In genomic region chr3:149705322-149705721, GRCm38 (mm10) we compare ENCODE assay signal across 11 mouse cellular contexts.
DNase-seq lines count a peak whose midpoint lies in the region; ATAC-seq and TF ChIP-seq lines count a peak whose summit lies in the region.
"Had no signal": no experiment of that assay in that cellular context is flagged by ENCODE, and none has a peak within 500 bp of the region (broad histone marks: within the 10 kb centered on the region; RNA-seq: fewer than 3 reads in every experiment).

No protein-coding gene starts in this region.

- no peak for TF ChIP-seq POLR2A in testis, adult 2 months (IDR thresholded peaks at IDR 0.05; ENCODE audit: control insufficient read depth, low read depth, low read length)

- no peak for DNase-seq in hindbrain, embryonic 11.5 days (ENCODE audit: low spot score)
- DNase-seq in left cerebral cortex, postnatal 36 days (ENCODE audit: low spot score in 2 of 2), result peak; percentile 13 to 17
- DNase-seq in left cerebral cortex, adult 11 months (ENCODE audit: low spot score), result no peak
- DNase-seq in testis, postnatal 14 days (ENCODE audit: low spot score), result no peak
- DNase-seq: lung, postnatal 36 days had no signal

- H3K27me3 ChIP-seq in hindbrain, embryonic 13.5 days, result no peaks in the 10 kb centered on the region
- H3K27me3 ChIP-seq in hindbrain, embryonic 11.5 days (ENCODE audit: control insufficient read depth, insufficient read depth, low read length), result no peaks in the 10 kb centered on the region
- H3K27me3 ChIP-seq in testis, adult 2 months (ENCODE audit: control insufficient read depth, insufficient read depth, low read length), result no peaks in the 10 kb centered on the region
- no peaks in the 10 kb centered on the region for H3K27me3 ChIP-seq in neural tube, embryonic 15.5 days (replicated peaks)
- H3K27me3 ChIP-seq: heart, embryonic 12.5 days; liver, embryonic 12.5 days had no signal

- 81% methylated on average over 12 of the region's 12 CpGs for WGBS in hindbrain, embryonic 13.5 days
- WGBS in hindbrain, embryonic 11.5 days, result 93% methylated on average over 12 of the region's 12 CpGs
- 51% methylated on average over 12 of the region's 12 CpGs for WGBS in neural tube, embryonic 15.5 days

- H3K4me2 ChIP-seq in hindbrain, embryonic 13.5 days, result peak overlapping the region; percentile 10
- H3K4me2 ChIP-seq in hindbrain, embryonic 11.5 days (replicated peaks; ENCODE audit: low read depth, low read length), result no peak overlapping the region
- H3K4me2 ChIP-seq in neural tube, embryonic 15.5 days, result peak overlapping the region; percentile 50
- H3K4me2 ChIP-seq: heart, embryonic 12.5 days; liver, embryonic 12.5 days had no signal

- intact Hi-C loops in left cerebral cortex, postnatal 36 days (cut with DNase I), result no loop called here

- no peak overlapping the region for H3K4me3 ChIP-seq in hindbrain, embryonic 13.5 days
- no peak overlapping the region for H3K4me3 ChIP-seq in hindbrain, embryonic 11.5 days (ENCODE audit: low read depth, low read length)
- H3K4me3 ChIP-seq in testis, adult 2 months (ENCODE audit: control insufficient read depth, low read depth, low read length), result peak overlapping the region; percentile 17; the same call in 1 of the 2 replicates
- peak overlapping the region; percentile 31 for H3K4me3 ChIP-seq in neural tube, embryonic 15.5 days (replicated peaks)
- H3K4me3 ChIP-seq: heart, embryonic 12.5 days; liver, embryonic 12.5 days had no signal

- H3K36me3 ChIP-seq in hindbrain, embryonic 13.5 days, result no peaks in the 10 kb centered on the region
- H3K36me3 ChIP-seq in hindbrain, embryonic 11.5 days (ENCODE audit: control insufficient read depth, insufficient read depth, low read length), result no peaks in the 10 kb centered on the region
- no peaks in the 10 kb centered on the region for H3K36me3 ChIP-seq in testis, adult 2 months (ENCODE audit: control insufficient read depth, insufficient read depth, low read length)
- H3K36me3 ChIP-seq in neural tube, embryonic 15.5 days, result no peaks in the 10 kb centered on the region
- H3K36me3 ChIP-seq: heart, embryonic 12.5 days; liver, embryonic 12.5 days had no signal

- H3K9me3 ChIP-seq in hindbrain, embryonic 13.5 days, result no peaks in the 10 kb centered on the region
- no peaks in the 10 kb centered on the region for H3K9me3 ChIP-seq in hindbrain, embryonic 11.5 days (ENCODE audit: control insufficient read depth, low read length)
- H3K9me3 ChIP-seq in neural tube, embryonic 15.5 days (replicated peaks), result no peaks in the 10 kb centered on the region
- H3K9me3 ChIP-seq: heart, embryonic 12.5 days; liver, embryonic 12.5 days had no signal

- no peak for TF ChIP-seq CTCF in testis, adult 2 months (IDR thresholded peaks at IDR 0.05; ENCODE audit: control insufficient read depth, insufficient read depth, insufficient replicate concordance, low read depth, low read length)

- H3K27ac ChIP-seq in hindbrain, embryonic 13.5 days, result no peak overlapping the region
- H3K27ac ChIP-seq in hindbrain, embryonic 11.5 days (ENCODE audit: low read depth, low read length), result no peak overlapping the region
- no peak overlapping the region for H3K27ac ChIP-seq in testis, adult 2 months (ENCODE audit: control insufficient read depth, insufficient read depth, low read depth, low read length)
- 0 out of 2 replicates have a peak overlapping the region, but pooled peaks have one; percentile 20 for H3K27ac ChIP-seq in neural tube, embryonic 15.5 days (replicated peaks)
- H3K27ac ChIP-seq: liver, embryonic 12.5 days had no signal

- no peaks in the 10 kb centered on the region for H3K4me1 ChIP-seq in hindbrain, embryonic 13.5 days (replicated peaks)
- no peaks in the 10 kb centered on the region for H3K4me1 ChIP-seq in hindbrain, embryonic 11.5 days (replicated peaks; ENCODE audit: control insufficient read depth, insufficient read depth, low read length)
- H3K4me1 ChIP-seq in testis, adult 2 months (ENCODE audit: control insufficient read depth, insufficient read depth, low read length), result no peaks in the 10 kb centered on the region
- 0 out of 2 replicates have a peak, but pooled peaks cover 5% of the 10 kb centered on the region for H3K4me1 ChIP-seq in neural tube, embryonic 15.5 days
- H3K4me1 ChIP-seq: heart, embryonic 12.5 days; liver, embryonic 12.5 days had no signal

- ATAC-seq in hindbrain, embryonic 13.5 days (ENCODE audit: low FRiP score), result peak; percentile 21; the same call in 1 of the 2 replicates
- ATAC-seq in hindbrain, embryonic 11.5 days (ENCODE audit: low FRiP score), result no peak
- peak; percentile 86 for ATAC-seq in neural tube, embryonic 15.5 days (ENCODE audit: low FRiP score)
- no peak for ATAC-seq in granulocyte monocyte progenitor cell, adult 5-6 weeks (replicated peaks; ENCODE audit: poor library complexity, severe bottlenecking)
- ATAC-seq: liver, embryonic 12.5 days had no signal

- H3K9ac ChIP-seq in hindbrain, embryonic 13.5 days, result no peak overlapping the region
- no peak overlapping the region for H3K9ac ChIP-seq in hindbrain, embryonic 11.5 days (ENCODE audit: low read depth, low read length)
- peak overlapping the region; percentile 31; the same call in 1 of the 2 replicates for H3K9ac ChIP-seq in neural tube, embryonic 15.5 days (replicated peaks)
- H3K9ac ChIP-seq: heart, embryonic 12.5 days; liver, embryonic 12.5 days had no signal

Comparison
In these comparisons a context has a peak if more than half of its experiments do, and no peak if none do; other contexts are left out.
1. ATAC-seq: peak in hindbrain, embryonic 13.5 days (single experiment) and neural tube, embryonic 15.5 days (single experiment); none in hindbrain, embryonic 11.5 days (single experiment) and granulocyte monocyte progenitor cell, adult 5-6 weeks (single experiment).
2. DNase-seq: peak in left cerebral cortex, postnatal 36 days (2 of 2); none in hindbrain, embryonic 11.5 days (single experiment), left cerebral cortex, adult 11 months (single experiment) and testis, postnatal 14 days (single experiment).
3. H3K4me3 ChIP-seq: peak in testis, adult 2 months (single experiment) and neural tube, embryonic 15.5 days (single experiment); none in hindbrain, embryonic 13.5 days (single experiment) and hindbrain, embryonic 11.5 days (single experiment).